Mouse (Mus musculus) olfactory bulb, adult 2 months (tissue): ENCODE results near the gene Nfib.

Experiments used
- CTCF ChIP-seq: fragments of 200-500 bp; IDR thresholded peaks from 2 replicates; pipeline ENCODE4 v1.5.1; 2012; ENCODE audit warnings: low read depth, mild to moderate bottlenecking, low read length, moderate library complexity; ENCODE audit not compliant: insufficient read depth
- POLR2A ChIP-seq: fragments of 200-500 bp; IDR thresholded peaks from 2 replicates; pipeline ENCODE4 v1.6.1; 2012; ENCODE audit warnings: mild to moderate bottlenecking, low read depth, low read length, moderate library complexity; ENCODE audit not compliant: insufficient read depth

- no peak for TF ChIP-seq CTCF
- TF ChIP-seq POLR2A = no peak
Measured at GRCm38 (mm10) chr4:82371471-82371870, 334.1 kb downstream of the Nfib start.
